In genomic region chr1:64301530-64302061, GRCm38 (mm10) we compare ENCODE assay signal across 9 mouse cellular contexts.
DNase-seq lines count a peak whose midpoint lies in the region; ATAC-seq lines count a peak whose summit lies in the region.
"Had no signal": no experiment of that assay in that cellular context is flagged by ENCODE, and none has a peak within 500 bp of the region (broad histone marks: within the 10 kb centered on the region; RNA-seq: fewer than 3 reads in every experiment).

No protein-coding gene starts in this region.

- no peak for DNase-seq in midbrain, embryonic 10.5 days (ENCODE audit: low spot score)
- DNase-seq in heart, adult 9 months (ENCODE audit: low spot score in 2 of 2), result peak; percentile 77 to 85
- DNase-seq in kidney, postnatal 14 days, result peak; percentile 59
- no peak for DNase-seq in thymus, postnatal 36 days
- no peak for DNase-seq in embryo, embryonic 9.5 days (ENCODE audit: extremely low spot score)

- H3K27me3 ChIP-seq in midbrain, embryonic 10.5 days (ENCODE audit: low read depth, poor library complexity, severe bottlenecking), result no peaks in the 10 kb centered on the region
- H3K27me3 ChIP-seq in midbrain, embryonic 16.5 days (ENCODE audit: control insufficient read depth, insufficient read depth, low read depth, low read length), result no peaks in the 10 kb centered on the region
- H3K27me3 ChIP-seq: embryonic facial prominence, embryonic 15.5 days had no signal

- 0 out of 2 replicates have a peak overlapping the region, but pooled peaks have one; percentile 6 for H3K27ac ChIP-seq in midbrain, embryonic 10.5 days (replicated peaks)
- no peak overlapping the region for H3K27ac ChIP-seq in midbrain, embryonic 16.5 days (ENCODE audit: low read length)
- H3K27ac ChIP-seq: embryonic facial prominence, embryonic 15.5 days had no signal

- no peak overlapping the region for H3K4me3 ChIP-seq in midbrain, embryonic 10.5 days
- no peak overlapping the region for H3K4me3 ChIP-seq in midbrain, embryonic 16.5 days (ENCODE audit: low read depth, low read length)
- H3K4me3 ChIP-seq: embryonic facial prominence, embryonic 15.5 days had no signal

- ATAC-seq in midbrain, embryonic 16.5 days, result no peak
- ATAC-seq in neutrophil, adult 5-6 weeks (ENCODE audit: extremely low read depth, insufficient number of reproducible peaks, low FRiP score, poor library complexity, severe bottlenecking), result peak; percentile 45
- no peak for ATAC-seq in frontal cortex, adult (ENCODE audit: low TSS enrichment)

- WGBS in midbrain, embryonic 10.5 days, result 71% methylated on average over 6 of the region's 6 CpGs
- 76% methylated on average over 6 of the region's 6 CpGs for WGBS in midbrain, embryonic 16.5 days

- H3K4me2 ChIP-seq in midbrain, embryonic 16.5 days (ENCODE audit: low read length), result no peak overlapping the region
- H3K4me2 ChIP-seq: embryonic facial prominence, embryonic 15.5 days had no signal

- no peaks in the 10 kb centered on the region for H3K36me3 ChIP-seq in midbrain, embryonic 10.5 days
- H3K36me3 ChIP-seq in midbrain, embryonic 16.5 days (ENCODE audit: control insufficient read depth, insufficient read depth, low read length), result no peaks in the 10 kb centered on the region
- H3K36me3 ChIP-seq: embryonic facial prominence, embryonic 15.5 days had no signal

- peaks cover 42% of the 10 kb centered on the region for H3K4me1 ChIP-seq in midbrain, embryonic 10.5 days
- peaks cover 9% of the 10 kb centered on the region for H3K4me1 ChIP-seq in midbrain, embryonic 16.5 days (ENCODE audit: control insufficient read depth, insufficient read depth, low read length)

- no peaks in the 10 kb centered on the region for H3K9me3 ChIP-seq in midbrain, embryonic 10.5 days (replicated peaks)
- no peaks in the 10 kb centered on the region for H3K9me3 ChIP-seq in midbrain, embryonic 16.5 days (replicated peaks; ENCODE audit: control insufficient read depth, low read length, poor library complexity, severe bottlenecking)
- H3K9me3 ChIP-seq: embryonic facial prominence, embryonic 15.5 days had no signal

- no peak overlapping the region for H3K9ac ChIP-seq in midbrain, embryonic 16.5 days (ENCODE audit: low read depth, low read length)
- H3K9ac ChIP-seq: embryonic facial prominence, embryonic 15.5 days had no signal

Comparison
In these comparisons a context has a peak if more than half of its experiments do, and no peak if none do; other contexts are left out.
1. DNase-seq: peak in heart, adult 9 months (2 of 2) and kidney, postnatal 14 days (single experiment); none in midbrain, embryonic 10.5 days (single experiment), thymus, postnatal 36 days (0 of 2) and embryo, embryonic 9.5 days (single experiment).